Mouse (Mus musculus): ENCODE results near the gene Col1a1. TPM values are rescaled to one million over a fixed set of nuclear protein-coding genes. Genes with fewer than 3 reads are reported as not detected.

Col1a1 gene
- polyA plus RNA-seq, 1 experiment = 30.0 TPM

- H3K27ac ChIP-seq (ENCODE audit: control insufficient read depth, insufficient read depth, low read depth, low read length, poor library complexity) = no peak overlapping the region
- WGBS = 54% methylated on average over 16 of the region's 16 CpGs
- no peak overlapping the region for H3K4me3 ChIP-seq (replicated peaks; ENCODE audit: control insufficient read depth, low read depth, low read length)
- TF ChIP-seq CTCF (IDR thresholded peaks at IDR 0.05; ENCODE audit: control insufficient read depth, insufficient read depth, low read length) (no peak), POLR2A (IDR thresholded peaks at IDR 0.05; ENCODE audit: borderline replicate concordance, control insufficient read depth, low read depth, low read length) (no peak)
- no peaks in the 10 kb centered on the region for H3K4me1 ChIP-seq (ENCODE audit: control insufficient read depth, insufficient read depth, low read length)
These were observed 36.0 kb downstream of the Col1a1 start for GRCm38 (mm10) chr11:94971895-94972615.

GRCm38 (mm10) chr11:94972887-94973286 is 36.9 kb downstream of the Col1a1 start:
- no peak overlapping the region for H3K27ac ChIP-seq (ENCODE audit: control insufficient read depth, insufficient read depth, low read depth, low read length, poor library complexity)
- no peak for TF ChIP-seq CTCF (IDR thresholded peaks at IDR 0.05; ENCODE audit: control insufficient read depth, insufficient read depth, low read length)
- no peak for TF ChIP-seq POLR2A (IDR thresholded peaks at IDR 0.05; ENCODE audit: borderline replicate concordance, control insufficient read depth, low read depth, low read length)
- no peak overlapping the region for H3K4me3 ChIP-seq (replicated peaks; ENCODE audit: control insufficient read depth, low read depth, low read length)
- WGBS = 87% methylated on average over 5 of the region's 5 CpGs
- H3K4me1 ChIP-seq (ENCODE audit: control insufficient read depth, insufficient read depth, low read length) = no peaks in the 10 kb centered on the region

- TF ChIP-seq CTCF (IDR thresholded peaks at IDR 0.05; ENCODE audit: control insufficient read depth, insufficient read depth, low read length) (no peak), POLR2A (IDR thresholded peaks at IDR 0.05; ENCODE audit: borderline replicate concordance, control insufficient read depth, low read depth, low read length) (no peak)
- 82% methylated on average over 4 of the region's 4 CpGs for WGBS
- Histone ChIP-seq H3K27ac (ENCODE audit: control insufficient read depth, insufficient read depth, low read depth, low read length, poor library complexity) (no peak overlapping the region), H3K4me1 (ENCODE audit: control insufficient read depth, insufficient read depth, low read length) (no peaks in the 10 kb centered on the region), H3K4me3 (replicated peaks; ENCODE audit: control insufficient read depth, low read depth, low read length) (no peak overlapping the region)
These were observed 37.3 kb downstream of the Col1a1 start for GRCm38 (mm10) chr11:94973313-94973712.

- H3K27ac ChIP-seq (ENCODE audit: control insufficient read depth, insufficient read depth, low read depth, low read length, poor library complexity) = no peak overlapping the region
- no peak for TF ChIP-seq CTCF (IDR thresholded peaks at IDR 0.05; ENCODE audit: control insufficient read depth, insufficient read depth, low read length)
- no peak for TF ChIP-seq POLR2A (IDR thresholded peaks at IDR 0.05; ENCODE audit: borderline replicate concordance, control insufficient read depth, low read depth, low read length)
- no peak overlapping the region for H3K4me3 ChIP-seq (replicated peaks; ENCODE audit: control insufficient read depth, low read depth, low read length)
- WGBS = 78% methylated on average over 2 of the region's 2 CpGs
- H3K4me1 ChIP-seq (ENCODE audit: control insufficient read depth, insufficient read depth, low read length) = no peaks in the 10 kb centered on the region
These were observed 38.9 kb downstream of the Col1a1 start for GRCm38 (mm10) chr11:94974951-94975350.

- 78% methylated on average over 5 of the region's 5 CpGs for WGBS
- no peak within 1 kb of the TSS for H3K4me3 ChIP-seq (replicated peaks; ENCODE audit: control insufficient read depth, low read depth, low read length)
- H3K4me1 ChIP-seq (ENCODE audit: control insufficient read depth, insufficient read depth, low read length) = no peaks in the 10 kb centered on the region
- TF ChIP-seq CTCF (IDR thresholded peaks at IDR 0.05; ENCODE audit: control insufficient read depth, insufficient read depth, low read length) (no peak), POLR2A (IDR thresholded peaks at IDR 0.05; ENCODE audit: borderline replicate concordance, control insufficient read depth, low read depth, low read length) (no peak)
- no peak within 1 kb of the TSS for H3K27ac ChIP-seq (ENCODE audit: control insufficient read depth, insufficient read depth, low read depth, low read length, poor library complexity)
These were observed 40.2 kb downstream of the Col1a1 start, which contains the start of gene Sgca for GRCm38 (mm10) chr11:94976199-94976598. Gene Sgca (minus strand): TSS chr11:94976327.

GRCm38 (mm10) chr11:94978178-94978915 is 42.3 kb downstream of the Col1a1 start:
- no peak for TF ChIP-seq CTCF (IDR thresholded peaks at IDR 0.05; ENCODE audit: control insufficient read depth, insufficient read depth, low read length)
- WGBS = 46% methylated on average over 9 of the region's 9 CpGs
- no peaks in the 10 kb centered on the region for H3K4me1 ChIP-seq (ENCODE audit: control insufficient read depth, insufficient read depth, low read length)
- no peak overlapping the region for H3K27ac ChIP-seq (ENCODE audit: control insufficient read depth, insufficient read depth, low read depth, low read length, poor library complexity)
- H3K4me3 ChIP-seq (replicated peaks; ENCODE audit: control insufficient read depth, low read depth, low read length) = no peak overlapping the region

GRCm38 (mm10) chr11:94978947-94979346 is 42.9 kb downstream of the Col1a1 start:
- under 1% methylated on average over 20 of the region's 20 CpGs for WGBS
- Histone ChIP-seq H3K4me3 (replicated peaks; ENCODE audit: control insufficient read depth, low read depth, low read length) (peak overlapping the region; percentile 31), H3K4me1 (ENCODE audit: control insufficient read depth, insufficient read depth, low read length) (no peaks in the 10 kb centered on the region), H3K27ac (ENCODE audit: control insufficient read depth, insufficient read depth, low read depth, low read length, poor library complexity) (no peak overlapping the region)
- TF ChIP-seq CTCF (IDR thresholded peaks at IDR 0.05; ENCODE audit: control insufficient read depth, insufficient read depth, low read length) (peak; percentile 98), POLR2A (IDR thresholded peaks at IDR 0.05; ENCODE audit: borderline replicate concordance, control insufficient read depth, low read depth, low read length) (peak; percentile 57; the same call in 1 of the 2 replicates)

GRCm38 (mm10) chr11:94979462-94980179 is 43.6 kb downstream of the Col1a1 start:
- Histone ChIP-seq H3K4me1 (ENCODE audit: control insufficient read depth, insufficient read depth, low read length) (no peaks in the 10 kb centered on the region; the same call in 1 of the 2 replicates), H3K27ac (ENCODE audit: control insufficient read depth, insufficient read depth, low read depth, low read length, poor library complexity) (peak overlapping the region; percentile 28; the same call in 1 of the 2 replicates), H3K4me3 (replicated peaks; ENCODE audit: control insufficient read depth, low read depth, low read length) (no peak overlapping the region)
- 68% methylated on average over 11 of the region's 11 CpGs for WGBS
- TF ChIP-seq POLR2A (IDR thresholded peaks at IDR 0.05; ENCODE audit: borderline replicate concordance, control insufficient read depth, low read depth, low read length) (no peak), CTCF (IDR thresholded peaks at IDR 0.05; ENCODE audit: control insufficient read depth, insufficient read depth, low read length) (no peak)

Data from bone marrow, adult 2 months (tissue).